Mouse (Mus musculus) thymus, adult 2 months (tissue): ENCODE measurements at regions not wholly inside any gene's neighbourhood (a gene's known extent, or its start where the extent isn't known, plus 50 kb on each side); places are given as distances from the start of the nearest gene placed in this dataset.

Source experiments
- DNase-seq: peaks from one replicate; pipeline ENCODE4 v3.0.0; 2021
- H3K27ac ChIP-seq: fragments of 200-500 bp; 2 replicates; pipeline ENCODE4 v1.5.1; 2012; ENCODE audit warnings: low read length, control low read depth; ENCODE audit not compliant: control insufficient read depth, insufficient read depth
- H3K27me3 ChIP-seq: fragments of 200-500 bp; 2 replicates; pipeline ENCODE4 v1.6.1; 2012; ENCODE audit warnings: mild to moderate bottlenecking, low read length, moderate library complexity, mixed read lengths; ENCODE audit not compliant: control insufficient read depth, insufficient read depth
- H3K36me3 ChIP-seq: fragments of 200-500 bp; 2 replicates; pipeline ENCODE4 v1.6.1; 2012; ENCODE audit warnings: mild to moderate bottlenecking, low read length, moderate library complexity; ENCODE audit not compliant: control insufficient read depth, insufficient read depth
- H3K4me1 ChIP-seq: fragments of 200-500 bp; replicated peaks from 2 replicates; pipeline ENCODE4 v1.6.1; 2012; ENCODE audit warnings: low read length; ENCODE audit not compliant: control insufficient read depth, insufficient read depth
- H3K4me3 ChIP-seq: fragments of 200-500 bp; 2 replicates; pipeline ENCODE4 v1.5.1; 2012; ENCODE audit warnings: mild to moderate bottlenecking, low read length, control low read depth, moderate library complexity; ENCODE audit not compliant: control insufficient read depth, insufficient read depth
- CTCF ChIP-seq: fragments of 200-500 bp; IDR thresholded peaks from 2 replicates; pipeline ENCODE4 v1.5.1; 2012; ENCODE audit warnings: mild to moderate bottlenecking, control low read depth, low read length, moderate library complexity, borderline replicate concordance; ENCODE audit not compliant: control insufficient read depth, poor library complexity, insufficient read depth; ENCODE audit errors: extremely low read depth
- POLR2A ChIP-seq: fragments of 200-500 bp; IDR thresholded peaks from 2 replicates; pipeline ENCODE4 v1.6.1; 2012; ENCODE audit warnings: mild to moderate bottlenecking, low read length, control low read depth, moderate library complexity; ENCODE audit not compliant: control insufficient read depth, poor library complexity, insufficient read depth; ENCODE audit errors: extremely low read depth
- WGBS: fragments of 180-500 bp; shearing (Covaris S2); methylation state at CpG from one replicate; pipeline ENCODE4 v1.1.7; 2018; 5-methylcytosine and 5-hydroxymethylcytosine counted together

- H3K4me1 ChIP-seq, result no peaks in the 10 kb centered on the region
- no peaks in the 10 kb centered on the region for H3K27me3 ChIP-seq
- TF ChIP-seq POLR2A (no peak), CTCF (peak; percentile 30; the same call in 1 of the 2 replicates)
- H3K4me3 ChIP-seq, result no peak overlapping the region
- no peaks in the 10 kb centered on the region for H3K36me3 ChIP-seq
- no peak overlapping the region for H3K27ac ChIP-seq
- 64% methylated on average over 22 of the region's 22 CpGs for WGBS
- peak; percentile 82 for DNase-seq
Measured at GRCm38 (mm10) chr13:107113949-107114690, 92.2 kb upstream of the Kif2a start.

GRCm38 (mm10) chr13:107108045-107108444 lies 86.1 kb upstream of the Kif2a start:
- Histone ChIP-seq H3K4me3 (no peak overlapping the region), H3K27me3 (no peaks in the 10 kb centered on the region), H3K36me3 (no peaks in the 10 kb centered on the region), H3K4me1 (no peaks in the 10 kb centered on the region), H3K27ac (no peak overlapping the region)
- 94% methylated on average over 5 of the region's 5 CpGs for WGBS
- TF ChIP-seq POLR2A (no peak), CTCF (no peak)
- no peak for DNase-seq

DNA sequence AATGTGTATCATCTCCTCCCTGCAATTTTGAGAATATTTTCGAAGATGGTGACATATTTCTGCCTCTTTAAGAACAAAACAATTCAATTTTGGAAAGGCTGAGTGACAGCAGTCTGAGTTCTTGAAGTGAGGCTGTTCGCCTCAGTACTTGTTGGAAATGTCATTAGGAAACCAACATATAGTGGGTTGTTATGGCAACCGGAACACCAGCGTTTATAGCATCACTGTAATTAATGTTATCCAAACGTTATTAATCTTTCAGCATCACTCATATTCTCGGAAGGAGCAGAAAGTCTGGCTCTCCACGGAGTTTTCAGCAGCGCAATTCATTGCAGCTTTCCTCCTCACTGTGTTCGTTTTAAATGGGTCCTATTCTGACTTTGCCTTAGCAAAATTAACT lies 85.6 kb upstream of the Kif2a start:
- Histone ChIP-seq H3K27ac (no peak overlapping the region), H3K27me3 (no peaks in the 10 kb centered on the region), H3K4me3 (no peak overlapping the region), H3K4me1 (no peaks in the 10 kb centered on the region), H3K36me3 (no peaks in the 10 kb centered on the region)
- DNase-seq, result no peak
- TF ChIP-seq CTCF, result no peak
- 78% methylated on average over 9 of the region's 9 CpGs for WGBS

GRCm38 (mm10) chr13:107105510-107105909 lies 83.6 kb upstream of the Kif2a start:
- TF ChIP-seq CTCF (no peak), POLR2A (no peak)
- H3K27ac ChIP-seq, result no peak overlapping the region
- peak; percentile 66 for DNase-seq
- no peak overlapping the region for H3K4me3 ChIP-seq
- no peaks in the 10 kb centered on the region for H3K27me3 ChIP-seq
- H3K4me1 ChIP-seq, result peaks cover 6% of the 10 kb centered on the region
- WGBS, result 57% methylated on average over 1 of the region's 1 CpGs
- H3K36me3 ChIP-seq, result no peaks in the 10 kb centered on the region

DNA sequence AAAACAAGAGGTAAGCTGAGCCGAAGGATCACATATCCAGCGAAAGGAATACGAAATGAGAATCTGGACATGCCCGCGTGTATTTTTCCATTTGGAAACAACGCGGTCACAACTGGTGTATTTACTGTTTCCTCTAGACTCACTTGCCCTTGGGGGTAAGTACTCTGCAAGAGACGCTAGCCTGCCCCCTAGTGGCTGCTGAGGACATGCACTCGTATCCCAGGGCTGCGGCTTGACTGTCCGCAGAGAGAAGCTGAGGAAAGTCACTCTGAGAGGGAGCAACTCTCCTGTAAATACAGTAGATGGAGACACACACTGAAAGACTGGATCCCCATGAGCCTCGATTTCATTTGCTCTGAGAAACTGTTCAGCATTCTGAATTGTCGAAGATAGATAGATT lies 79.7 kb upstream of the Kif2a start:
- no peaks in the 10 kb centered on the region for H3K27me3 ChIP-seq
- TF ChIP-seq CTCF (peak; percentile 89), POLR2A (no peak)
- H3K4me1 ChIP-seq, result peaks cover 11% of the 10 kb centered on the region
- peak; percentile 90 for DNase-seq
- H3K4me3 ChIP-seq, result no peak overlapping the region
- H3K36me3 ChIP-seq, result no peaks in the 10 kb centered on the region
- no peak overlapping the region for H3K27ac ChIP-seq
- 8% methylated on average over 13 of the region's 13 CpGs for WGBS

DNA sequence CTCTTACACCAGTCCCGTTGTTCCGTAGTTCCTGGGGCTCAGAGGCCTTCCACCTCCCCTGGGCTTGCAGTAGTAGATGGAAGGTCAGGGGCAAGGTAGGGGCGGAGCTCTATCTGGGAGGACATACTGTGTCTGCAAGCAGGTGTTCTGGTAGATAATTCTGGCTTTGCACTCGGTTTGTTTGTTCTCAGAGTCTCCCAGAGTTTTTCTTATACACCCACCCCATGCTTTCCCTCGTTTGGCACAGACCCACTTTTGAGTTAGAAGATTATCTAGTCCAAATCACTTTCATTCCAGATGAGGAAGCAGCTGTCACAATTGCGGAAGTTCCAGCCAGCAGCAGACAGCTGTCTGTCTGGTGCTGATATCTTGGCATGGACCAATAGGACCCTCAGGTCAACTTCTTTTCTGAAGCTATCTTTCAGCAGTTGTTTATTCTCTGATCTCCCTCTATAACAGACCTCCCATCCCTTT lies 79.0 kb upstream of the Kif2a start:
- Histone ChIP-seq H3K4me3 (no peak overlapping the region), H3K27ac (peak overlapping the region; percentile 84), H3K4me1 (peaks cover 13% of the 10 kb centered on the region), H3K27me3 (no peaks in the 10 kb centered on the region), H3K36me3 (no peaks in the 10 kb centered on the region)
- TF ChIP-seq POLR2A, result no peak
- no peak for TF ChIP-seq CTCF
- WGBS, result 30% methylated on average over 6 of the region's 6 CpGs
- peak; percentile 18 for DNase-seq

GRCm38 (mm10) chr13:107100116-107100515 lies 78.2 kb upstream of the Kif2a start:
- TF ChIP-seq POLR2A (no peak), CTCF (no peak)
- WGBS, result 86% methylated on average over 3 of the region's 3 CpGs
- DNase-seq, result no peak
- Histone ChIP-seq H3K27ac (no peak overlapping the region), H3K36me3 (no peaks in the 10 kb centered on the region), H3K4me1 (peaks cover 18% of the 10 kb centered on the region), H3K27me3 (no peaks in the 10 kb centered on the region), H3K4me3 (no peak overlapping the region)
